ENCODE assay signal across 13 mouse cellular contexts in genomic region chr8:115196859-115197258, GRCm38 (mm10).
A peak's percentile ranks its signal among the peaks of the same experiment; 100 is the strongest.
DNase-seq lines count a peak whose midpoint lies in the region; ATAC-seq and TF ChIP-seq lines count a peak whose summit lies in the region.
"Had no signal": no experiment of that assay in that cellular context is flagged by ENCODE, and none has a peak within 500 bp of the region (broad histone marks: within the 10 kb centered on the region; RNA-seq: fewer than 3 reads in every experiment).

No protein-coding gene starts in this region.

- TF ChIP-seq EP300 in CH12.LX (IDR thresholded peaks at IDR 0.05; ENCODE audit: low read length): no peak

- H3K9me3 ChIP-seq in hindbrain, embryonic 11.5 days (ENCODE audit: control insufficient read depth, low read length): no peaks in the 10 kb centered on the region
- 0 out of 2 replicates have a peak, but pooled peaks cover 6% of the 10 kb centered on the region for H3K9me3 ChIP-seq in hindbrain, embryonic 10.5 days
- peaks cover 6% of the 10 kb centered on the region for H3K9me3 ChIP-seq in CH12.LX (replicated peaks; ENCODE audit: low read length)
- H3K9me3 ChIP-seq: embryonic facial prominence, embryonic 15.5 days; hindbrain, embryonic 13.5 days; limb, embryonic 13.5 days had no signal

- H3K4me3 ChIP-seq in hindbrain, embryonic 11.5 days (ENCODE audit: low read depth, low read length): no peak overlapping the region
- no peak overlapping the region for H3K4me3 ChIP-seq in hindbrain, embryonic 10.5 days
- no peak overlapping the region for H3K4me3 ChIP-seq in CH12.LX (replicated peaks in 1 of 3; ENCODE audit: low read depth in 2 of 3, low read length in 2 of 3, poor library complexity in 1 of 3)
- H3K4me3 ChIP-seq: embryonic facial prominence, embryonic 15.5 days; hindbrain, embryonic 13.5 days; limb, embryonic 13.5 days had no signal

- TF ChIP-seq RAD21 in CH12.LX (IDR thresholded peaks at IDR 0.05; ENCODE audit: low read depth, low read length): no peak

- no peak overlapping the region for H3K27ac ChIP-seq in hindbrain, embryonic 11.5 days (ENCODE audit: low read depth, low read length)
- H3K27ac ChIP-seq in hindbrain, embryonic 10.5 days: no peak overlapping the region
- H3K27ac ChIP-seq in CH12.LX (ENCODE audit: insufficient read depth, low read depth): no peak overlapping the region
- H3K27ac ChIP-seq: embryonic facial prominence, embryonic 15.5 days; hindbrain, embryonic 13.5 days; limb, embryonic 13.5 days had no signal

- dilution Hi-C loops in CH12.LX (cut with MboI; ENCODE audit: extremely low pct_ligation_motif_present, extremely low pct_unique_long_range_greater_than_20kb, low sequenced_read_pairs): no loop called here

- TF ChIP-seq POLR2A in CH12.LX (IDR thresholded peaks at IDR 0.05; ENCODE audit: low read depth, low read length): no peak

- no peak for TF ChIP-seq CTCF in CH12.LX (conservative IDR thresholded peaks at IDR 0.05 in 1 of 2, IDR thresholded peaks at IDR 0.05 in 1 of 2; ENCODE audit: low read depth in 2 of 2, low read length in 2 of 2)

- no peaks in the 10 kb centered on the region for H3K27me3 ChIP-seq in hindbrain, embryonic 11.5 days (ENCODE audit: control insufficient read depth, insufficient read depth, low read length)
- peaks cover 31% of the 10 kb centered on the region for H3K27me3 ChIP-seq in hindbrain, embryonic 10.5 days (ENCODE audit: insufficient read depth, poor library complexity, severe bottlenecking)
- peaks cover 14% of the 10 kb centered on the region for H3K27me3 ChIP-seq in CH12.LX (replicated peaks)

- ATAC-seq in hindbrain, embryonic 11.5 days (ENCODE audit: low FRiP score): no peak

- H3K36me3 ChIP-seq in hindbrain, embryonic 11.5 days (ENCODE audit: control insufficient read depth, insufficient read depth, low read length): no peaks in the 10 kb centered on the region
- H3K36me3 ChIP-seq in hindbrain, embryonic 10.5 days: no peaks in the 10 kb centered on the region
- no peaks in the 10 kb centered on the region for H3K36me3 ChIP-seq in CH12.LX (replicated peaks in 1 of 2; ENCODE audit: control insufficient read depth in 1 of 2, insufficient read depth in 1 of 2, low read length in 1 of 2)
- H3K36me3 ChIP-seq: embryonic facial prominence, embryonic 15.5 days; hindbrain, embryonic 13.5 days; limb, embryonic 13.5 days had no signal

- H3K9ac ChIP-seq in hindbrain, embryonic 11.5 days (ENCODE audit: low read depth, low read length): no peak overlapping the region
- H3K9ac ChIP-seq in CH12.LX (ENCODE audit: insufficient read depth, low read depth): no peak overlapping the region
- H3K9ac ChIP-seq: embryonic facial prominence, embryonic 15.5 days; hindbrain, embryonic 13.5 days; limb, embryonic 13.5 days had no signal

- peak; percentile 45 for DNase-seq in hindbrain, embryonic 11.5 days (ENCODE audit: low spot score)
- no peak for DNase-seq in hindbrain, embryonic 10.5 days (ENCODE audit: low spot score)
- peak; percentile 4 for DNase-seq in CH12.LX (ENCODE audit: extremely low read depth)
- DNase-seq in brain, adult 2 months (ENCODE audit: low read depth, low spot score): peak; percentile 64
- peak; percentile 54 for DNase-seq in lung, postnatal 10 days
- DNase-seq in kidney, postnatal 36 days: no peak
- no peak for DNase-seq in gastrocnemius, postnatal 25 days
- DNase-seq in gastrocnemius, adult 8-10 months (ENCODE audit: low spot score in 2 of 2): no peak
- DNase-seq: heart, adult 18-20 months; right cerebral cortex, postnatal 14 days had no signal

- WGBS in hindbrain, embryonic 11.5 days: 65% methylated on average over 2 of the region's 2 CpGs
- 69% methylated on average over 2 of the region's 2 CpGs for WGBS in hindbrain, embryonic 10.5 days

- H3K4me2 ChIP-seq in hindbrain, embryonic 11.5 days (replicated peaks; ENCODE audit: low read depth, low read length): no peak overlapping the region
- H3K4me2 ChIP-seq in CH12.LX (ENCODE audit: insufficient read depth, low read depth, poor library complexity, severe bottlenecking): no peak overlapping the region
- H3K4me2 ChIP-seq: embryonic facial prominence, embryonic 15.5 days; hindbrain, embryonic 13.5 days; limb, embryonic 13.5 days had no signal

- in situ Hi-C loops in CH12.LX (cut with MboI; ENCODE audit: low pct_ligation_motif_present, low pct_unique_long_range_greater_than_20kb, low sequenced_read_pairs): no loop called here

- no peaks in the 10 kb centered on the region for H3K4me1 ChIP-seq in hindbrain, embryonic 11.5 days (replicated peaks; ENCODE audit: control insufficient read depth, insufficient read depth, low read length)
- H3K4me1 ChIP-seq in hindbrain, embryonic 10.5 days (replicated peaks): peaks cover 19% of the 10 kb centered on the region; the same call in 1 of the 2 replicates
- no peaks in the 10 kb centered on the region for H3K4me1 ChIP-seq in CH12.LX (ENCODE audit: control insufficient read depth in 1 of 2, insufficient read depth in 2 of 2)

- H3K79me2 ChIP-seq in CH12.LX (replicated peaks; ENCODE audit: control insufficient read depth, extremely low read depth, insufficient read depth, poor library complexity, severe bottlenecking): no peaks in the 10 kb centered on the region

TF ChIP-seq in CH12.LX, 34 proteins besides CTCF, POLR2A, EP300 and RAD21:
- TF ChIP-seq HCFC1 (IDR thresholded peaks at IDR 0.05; ENCODE audit: low read depth, low read length) (peak; percentile 61), USF2 (conservative IDR thresholded peaks at IDR 0.05; ENCODE audit: low read depth, low read length) (peak; percentile 27), ZNF384 (IDR thresholded peaks at IDR 0.05; ENCODE audit: low read depth, low read length) (no peak)

Comparison
In these comparisons a context has a peak if more than half of its experiments do, and no peak if none do; other contexts are left out.
1. DNase-seq: peak in hindbrain, embryonic 11.5 days (single experiment), CH12.LX (single experiment), brain, adult 2 months (single experiment) and lung, postnatal 10 days (single experiment); none in hindbrain, embryonic 10.5 days (single experiment), kidney, postnatal 36 days (0 of 2), gastrocnemius, postnatal 25 days (single experiment) and gastrocnemius, adult 8-10 months (0 of 2).